Mouse (Mus musculus): ENCODE data around the gene Olfr173.

The Olfr173 gene

DNA sequence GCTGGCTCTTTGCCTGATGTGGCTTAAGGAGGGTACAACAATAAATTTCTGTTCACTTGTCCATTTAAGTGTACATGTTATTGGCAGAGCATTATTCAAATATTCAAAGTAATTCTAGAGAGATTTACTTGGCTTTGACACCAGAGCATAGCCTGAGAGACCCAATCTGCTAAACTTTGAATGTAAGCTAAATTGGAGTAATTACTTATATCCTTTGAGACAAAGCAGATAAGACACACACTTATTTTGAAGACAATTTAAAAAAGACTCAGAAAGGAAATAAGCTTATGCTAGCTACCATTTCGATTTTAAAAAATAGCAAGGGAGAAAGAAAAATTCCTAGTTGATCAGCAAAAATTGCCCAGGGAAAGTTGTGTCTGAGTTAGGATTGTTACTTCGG, at the start of gene Olfr173:
Gene Olfr173, minus strand, starts transcription at position 101 of the 400 bp plus-strand sequence.
- DNase-seq (ENCODE audit: low read depth, low spot score): no peak

DNA sequence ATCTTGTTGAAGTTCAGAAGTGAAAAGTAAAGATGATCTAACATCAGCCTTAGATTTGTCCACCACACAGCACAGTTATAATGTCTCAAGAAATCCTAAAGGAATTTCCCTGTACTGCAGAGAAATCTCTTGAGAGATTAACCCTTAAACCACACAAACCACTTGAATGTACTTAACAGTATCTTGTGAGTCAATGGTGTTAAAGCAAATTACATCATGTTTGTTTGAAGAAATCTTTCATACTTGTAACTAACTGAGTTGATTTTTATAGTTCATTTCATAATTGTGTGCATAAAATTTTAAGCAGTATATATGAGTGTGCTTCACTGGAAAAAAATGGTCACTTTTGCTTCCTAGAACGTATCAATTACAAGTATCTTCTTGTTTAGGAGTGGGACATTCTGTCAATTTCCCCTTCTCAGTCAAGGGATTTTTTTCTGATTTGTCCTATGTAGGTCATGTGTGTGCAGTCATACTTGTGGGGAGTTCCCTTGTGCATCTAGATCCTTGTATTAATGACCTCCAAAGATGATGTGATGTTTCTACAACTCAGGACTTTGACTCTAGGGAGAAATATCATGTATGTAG, 26.8 kb upstream of the Olfr173 start, which contains the start of gene Olfr175-ps1:
Gene Olfr175-ps1, minus strand, starts transcription at position 51 of the 588 bp plus-strand sequence.
- no peak for DNase-seq (ENCODE audit: low read depth, low spot score)

DNA sequence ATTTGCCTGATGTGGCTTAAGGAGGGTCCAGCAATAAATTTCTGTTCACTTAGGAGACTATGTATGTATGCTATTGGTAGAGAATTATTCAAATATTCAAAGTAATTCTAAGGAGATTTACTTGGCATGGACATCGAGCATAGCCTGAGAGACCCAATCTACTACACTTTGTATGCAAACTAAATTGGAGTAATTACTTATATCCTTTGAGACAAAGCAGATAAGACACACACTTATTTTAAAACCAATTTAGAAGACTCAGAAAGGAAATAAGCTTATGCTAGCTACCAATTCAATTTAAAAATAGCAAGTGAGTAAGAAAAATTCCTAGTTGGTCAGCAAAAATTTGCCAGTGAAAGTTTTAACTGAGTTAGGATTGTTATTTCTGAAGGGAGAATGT, 37.0 kb downstream of the Olfr173 start, which contains the start of gene Olfr172:
Gene Olfr172, minus strand, starts transcription at position 101 of the 400 bp plus-strand sequence.
- DNase-seq (ENCODE audit: low read depth, low spot score): no peak

DNA sequence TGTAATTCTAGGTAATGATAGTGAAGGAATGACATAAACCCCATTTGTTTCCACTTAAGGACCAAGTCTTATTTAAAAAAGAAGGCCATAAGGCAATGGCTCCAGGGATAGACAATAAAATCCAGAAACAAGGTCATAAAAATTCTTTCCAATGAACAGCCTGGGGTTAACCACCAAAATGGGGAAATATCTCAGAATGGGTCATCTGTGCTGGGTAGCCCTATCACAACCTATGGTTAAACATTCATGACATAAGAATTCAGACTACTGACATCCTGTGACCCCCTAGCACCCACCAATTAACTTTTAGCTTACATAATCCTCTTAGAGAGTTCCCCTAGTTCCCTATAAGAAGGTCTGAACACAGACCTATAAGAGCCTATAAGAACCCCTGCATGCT, 43.9 kb downstream of the Olfr173 start:
- DNase-seq (ENCODE audit: low read depth, low spot score): no peak

- DNase-seq (ENCODE audit: low read depth, low spot score): peak; percentile 59
These were observed 48.8 kb downstream of the Olfr173 start for GRCm38 (mm10) chr16:58751314-58751713.

GRCm38 (mm10) chr16:58746715-58747114, 53.4 kb downstream of the Olfr173 start:
- no peak for DNase-seq (ENCODE audit: low read depth, low spot score)

Data from 3T3-L1 (cell line).